Mouse (Mus musculus) forebrain, embryonic 16.5 days (tissue): ENCODE results near the gene Epb41l3. TPM values are rescaled to one million over a fixed set of nuclear protein-coding genes. Genes with fewer than 3 reads are reported as not detected.

Source experiments
- polyA plus RNA-seq: library from polyadenylated mRNA; unstranded; fragments of >200 nt; fragmentation: Nextera tagmentation; extraction: Ambion mirVana; gene quantifications from 2 replicates; pipeline ENCODE4 v1.2.1, GENCODE M21; 2015

Gene Epb41l3
- polyA plus RNA-seq, 1 experiment from 2014 or later: 84.2 TPM

Other genes starting within 250 kb of the Epb41l3 start
- 2.1 and 2.4 TPM in 2 replicates for gene Tmem200c, start 249.1 kb upstream of the Epb41l3 start, polyA plus RNA-seq